Mouse (Mus musculus) heart, postnatal 0 days (tissue): ENCODE measurements around the gene Sla2. TPM values are rescaled to one million over a fixed set of nuclear protein-coding genes. Genes with fewer than 3 reads are reported as not detected.
"Not testable (repeated sequence)": the region's sequence is repeated elsewhere in the genome, so short reads cannot be mapped to it uniquely, and the experiment has no call there.

Experiments
- ATAC-seq: fragments of 200-750 bp; cut with Nextera tagmentation; 2 replicates; pipeline ENCODE4 v1.8.0; 2017; ENCODE audit warnings: low read depth, moderate number of reproducible peaks, moderate library complexity; ENCODE audit not compliant: insufficient read depth
- DNase-seq: peaks from one replicate; pipeline ENCODE4 v3.0.0-alpha.2; 2016; ENCODE audit warnings: low spot score
- H3K27ac ChIP-seq: fragments of 300-500 bp; sonication (generic); 2 replicates; pipeline ENCODE4 v1.5.1; 2014; ENCODE audit warnings: low read depth, mild to moderate bottlenecking
- H3K27me3 ChIP-seq: fragments of 300-500 bp; sonication (generic); 2 replicates; pipeline ENCODE4 v1.6.1; 2014; ENCODE audit warnings: low read length, mixed read lengths; ENCODE audit not compliant: control insufficient read depth, insufficient read depth
- H3K36me3 ChIP-seq: fragments of 300-500 bp; sonication (generic); replicated peaks from 2 replicates; pipeline ENCODE4 v1.6.1; 2014; ENCODE audit warnings: low read length, mixed read lengths; ENCODE audit not compliant: control insufficient read depth, insufficient read depth
- H3K4me1 ChIP-seq: fragments of 300-500 bp; sonication (generic); 2 replicates; pipeline ENCODE4 v1.6.1; 2014; ENCODE audit warnings: antibody characterized with exemption; ENCODE audit not compliant: control insufficient read depth, insufficient read depth
- H3K4me2 ChIP-seq: fragments of 300-500 bp; sonication (generic); 2 replicates; pipeline ENCODE4 v1.6.1; 2014; ENCODE audit warnings: low read depth, mild to moderate bottlenecking, low read length, moderate library complexity
- H3K4me3 ChIP-seq: fragments of 300-500 bp; sonication (generic); 2 replicates; pipeline ENCODE4 v1.5.1; 2014; ENCODE audit warnings: low read depth, low read length
- H3K9ac ChIP-seq: fragments of 300-500 bp; sonication (generic); replicated peaks from 2 replicates; pipeline ENCODE4 v1.6.1; 2014; ENCODE audit warnings: low read depth, low read length, mixed read lengths
- H3K9me3 ChIP-seq: fragments of 300-500 bp; sonication (generic); replicated peaks from 2 replicates; pipeline ENCODE4 v1.6.1; 2016; ENCODE audit warnings: low read length; ENCODE audit not compliant: control insufficient read depth
- CTCF ChIP-seq: IDR thresholded peaks from 2 replicates; pipeline ENCODE4 v1.5.1; 2016; ENCODE audit warnings: antibody characterized with exemption, control low read depth, low read depth
- EP300 ChIP-seq: IDR thresholded peaks from 2 replicates; pipeline ENCODE4 v1.6.1; 2016; ENCODE audit warnings: antibody characterized with exemption, low read depth
- WGBS: fragments of 180-500 bp; shearing (Covaris S2); extraction: QIAGEN DNeasy Blood & Tissue Kit; methylation state at CpG from one replicate; pipeline ENCODE4 v1.1.7; 2014; 5-methylcytosine and 5-hydroxymethylcytosine counted together
- polyA plus RNA-seq: library from polyadenylated mRNA; unstranded; fragments of >200 nt; fragmentation: Nextera tagmentation; extraction: Ambion mirVana; gene quantifications from 2 replicates; pipeline ENCODE4 v1.2.1, GENCODE M21; 2015
- total RNA-seq: library from RNA; depleted of rRNA; stranded (reverse); fragments of >200 nt; gene quantifications from 2 replicates; pipeline ENCODE4 v1.2.3, GENCODE M21; 2014; ENCODE audit warnings: low replicate concordance

Gene Sla2
- total and polyA plus RNA-seq, 2 experiments from 2014 or later, result 0.14 TPM; not detected in 1

DNA sequence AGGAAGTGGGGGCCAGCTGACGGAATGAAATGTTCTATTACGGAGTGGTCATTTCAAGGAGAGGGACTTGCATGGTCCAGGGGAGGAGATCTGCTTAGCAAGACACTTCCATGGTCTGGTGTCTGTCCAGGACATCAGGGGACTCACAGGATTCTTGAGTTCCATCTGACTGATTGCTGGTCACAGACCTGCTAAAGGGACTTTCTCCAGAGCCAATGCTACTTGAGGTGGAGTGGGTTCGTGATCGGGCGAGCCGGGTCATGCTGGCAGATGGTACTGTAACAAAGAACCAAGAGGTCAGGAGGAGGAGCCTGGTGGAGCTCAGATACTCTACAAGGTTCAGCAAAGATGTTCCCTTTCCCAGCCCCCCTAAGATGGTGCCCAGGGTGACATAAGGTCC lies 41.6 kb upstream of the Sla2 start:
- H3K4me1 ChIP-seq, result no peaks in the 10 kb centered on the region
- TF ChIP-seq CTCF, result no peak
- TF ChIP-seq EP300, result no peak
- DNase-seq, result no peak
- no peak overlapping the region for H3K9ac ChIP-seq
- no peaks in the 10 kb centered on the region for H3K9me3 ChIP-seq
- 92% methylated on average over 6 of the region's 6 CpGs for WGBS
- no peak overlapping the region for H3K4me3 ChIP-seq
- H3K36me3 ChIP-seq, result peaks cover 23% of the 10 kb centered on the region
- no peak overlapping the region for H3K4me2 ChIP-seq
- no peak for ATAC-seq
- no peaks in the 10 kb centered on the region for H3K27me3 ChIP-seq
- no peak overlapping the region for H3K27ac ChIP-seq

DNA sequence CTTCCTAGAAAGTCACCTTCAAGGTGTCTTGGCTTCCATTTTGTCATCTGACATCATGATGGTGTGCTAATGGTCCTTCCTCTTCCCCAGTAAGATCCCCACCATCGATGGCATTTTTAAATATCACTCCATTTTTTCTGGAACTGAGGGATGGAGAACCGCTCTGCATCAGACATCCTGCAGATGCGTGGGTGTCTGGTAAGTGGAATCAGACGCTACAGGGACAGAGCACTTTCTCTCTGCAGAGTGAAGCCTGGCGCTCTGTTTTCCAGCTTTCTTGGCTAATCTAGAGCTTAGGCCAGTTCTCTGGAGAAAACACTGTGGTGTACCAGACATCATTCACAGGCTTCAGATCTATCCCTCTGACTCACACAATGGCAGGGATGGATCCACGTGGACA lies 40.7 kb upstream of the Sla2 start:
- no peak overlapping the region for H3K27ac ChIP-seq
- TF ChIP-seq EP300 (no peak), CTCF (no peak)
- H3K4me3 ChIP-seq, result no peak overlapping the region
- 79% methylated on average over 6 of the region's 6 CpGs for WGBS
- H3K9ac ChIP-seq, result no peak overlapping the region
- no peaks in the 10 kb centered on the region for H3K4me1 ChIP-seq
- ATAC-seq, result no peak
- no peak for DNase-seq
- no peaks in the 10 kb centered on the region for H3K27me3 ChIP-seq
- peaks cover 23% of the 10 kb centered on the region for H3K36me3 ChIP-seq
- no peak overlapping the region for H3K4me2 ChIP-seq
- no peaks in the 10 kb centered on the region for H3K9me3 ChIP-seq

DNA sequence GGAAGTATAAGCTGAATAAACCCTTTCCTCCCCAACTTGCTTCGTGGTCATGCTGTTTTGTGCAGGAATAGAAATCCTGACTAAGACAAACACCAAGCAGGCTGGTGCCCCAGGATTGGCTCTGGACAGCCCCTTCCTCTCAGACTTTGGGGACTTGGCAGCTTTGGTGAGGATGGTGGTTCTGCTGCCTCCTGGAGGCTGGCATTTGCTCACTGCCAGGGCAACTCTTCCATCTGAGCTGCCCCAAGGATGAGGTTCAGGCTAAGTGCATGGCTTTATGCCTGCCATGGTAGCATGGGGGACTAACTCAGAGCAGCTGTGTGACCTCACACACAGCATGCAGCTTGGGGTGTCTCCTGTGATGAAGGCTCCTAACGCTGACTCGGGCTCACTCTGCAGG lies 38.6 kb upstream of the Sla2 start:
- H3K4me1 ChIP-seq, H3K4me2 ChIP-seq, H3K4me3 ChIP-seq, H3K27me3 ChIP-seq, H3K27ac ChIP-seq, ATAC-seq, H3K9me3 ChIP-seq, DNase-seq, H3K9ac ChIP-seq: not testable (repeated sequence)
- peaks cover 13% of the 10 kb centered on the region for H3K36me3 ChIP-seq
- WGBS, result 79% methylated on average over 3 of the region's 3 CpGs

DNA sequence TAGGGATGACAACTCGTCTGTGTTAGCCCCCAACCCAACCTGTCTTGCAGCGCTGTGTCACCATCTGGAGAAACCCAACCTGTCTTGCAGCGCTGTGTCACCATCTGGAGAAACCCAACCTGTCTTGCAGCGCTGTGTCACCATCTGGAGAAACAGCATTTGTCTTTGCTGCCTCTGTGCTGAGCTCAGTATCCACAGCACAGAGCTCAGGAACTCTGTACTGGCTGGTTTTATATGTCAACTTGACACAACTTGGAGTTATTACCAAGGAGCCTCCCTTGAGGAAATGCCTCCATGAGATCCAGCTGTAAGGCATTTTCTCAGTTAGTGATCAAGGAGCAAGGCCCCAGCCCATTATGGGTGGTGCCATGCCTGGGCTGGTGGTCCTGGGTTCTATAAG lies 38.1 kb upstream of the Sla2 start:
- ATAC-seq, H3K9me3 ChIP-seq, H3K9ac ChIP-seq, H3K27me3 ChIP-seq, H3K4me3 ChIP-seq, H3K4me2 ChIP-seq, H3K27ac ChIP-seq, H3K4me1 ChIP-seq, DNase-seq: not testable (repeated sequence)
- H3K36me3 ChIP-seq, result peaks cover 12% of the 10 kb centered on the region
- 89% methylated on average over 4 of the region's 4 CpGs for WGBS

DNA sequence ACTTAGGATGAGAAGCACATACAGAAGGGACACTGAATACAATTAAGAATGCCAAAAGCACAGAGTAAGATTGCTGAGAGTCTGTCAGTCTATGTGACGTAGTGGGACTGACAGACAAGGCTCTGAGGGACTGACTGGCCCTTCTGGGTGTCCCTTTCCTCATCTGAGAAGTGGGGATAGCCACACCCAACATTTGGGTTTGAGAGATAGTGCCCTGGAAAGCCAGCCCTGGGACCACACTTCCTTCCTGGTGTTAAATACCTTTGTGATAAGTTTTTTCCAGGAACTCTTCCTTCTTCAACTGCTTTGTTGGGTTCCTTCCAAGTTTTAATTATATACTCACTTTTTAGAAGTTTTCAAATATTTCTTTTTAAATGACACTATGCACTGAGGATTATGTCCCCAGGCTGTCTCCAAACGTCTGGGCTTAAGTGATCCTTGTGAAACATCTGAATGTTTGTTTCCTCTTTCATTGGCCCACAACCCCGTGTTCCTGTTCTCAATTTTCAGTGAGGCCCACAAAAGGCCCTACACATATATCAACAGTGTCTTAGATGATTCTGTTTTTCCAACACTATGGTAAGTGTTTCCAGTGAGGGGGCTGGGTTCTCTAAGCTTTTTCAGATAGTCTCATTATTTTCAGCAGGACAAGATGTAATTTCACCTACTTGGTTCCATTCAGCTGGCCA lies 37.4 kb upstream of the Sla2 start:
- no peak overlapping the region for H3K9ac ChIP-seq
- ATAC-seq (no peak), DNase-seq (peak; percentile 20)
- no peaks in the 10 kb centered on the region for H3K9me3 ChIP-seq
- H3K27me3 ChIP-seq, result no peaks in the 10 kb centered on the region
- no peak overlapping the region for H3K4me3 ChIP-seq
- H3K36me3 ChIP-seq, result peaks cover 9% of the 10 kb centered on the region
- H3K4me2 ChIP-seq, result no peak overlapping the region
- WGBS, result 43% methylated on average over 3 of the region's 3 CpGs
- no peak overlapping the region for H3K27ac ChIP-seq
- no peaks in the 10 kb centered on the region for H3K4me1 ChIP-seq
- no peak for TF ChIP-seq EP300
- TF ChIP-seq CTCF, result no peak

DNA sequence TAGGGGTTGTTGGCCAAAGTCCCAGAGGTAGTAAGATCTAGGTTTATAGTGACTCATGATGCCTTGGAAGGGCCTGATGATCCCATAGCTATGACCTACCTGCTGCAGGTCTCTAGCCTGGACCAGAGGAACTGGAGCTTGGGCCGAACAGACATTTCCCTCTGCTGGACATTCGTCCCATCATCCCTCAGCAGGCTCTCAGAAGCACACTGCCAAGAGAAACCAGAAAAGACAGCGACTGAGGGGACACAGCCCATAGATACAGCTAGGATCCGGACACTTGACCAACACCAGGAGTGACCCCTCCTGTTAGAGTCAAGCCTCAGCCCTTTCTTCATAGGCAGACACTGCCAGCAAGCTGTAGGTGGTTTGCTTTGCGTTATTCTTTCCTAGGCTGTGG lies 36.1 kb upstream of the Sla2 start:
- H3K9ac ChIP-seq, result no peak overlapping the region
- H3K36me3 ChIP-seq, result no peaks in the 10 kb centered on the region
- no peak overlapping the region for H3K27ac ChIP-seq
- H3K27me3 ChIP-seq, result no peaks in the 10 kb centered on the region
- DNase-seq (no peak), ATAC-seq (no peak)
- WGBS, result 70% methylated on average over 5 of the region's 5 CpGs
- H3K4me3 ChIP-seq, result no peak overlapping the region
- H3K4me1 ChIP-seq, result no peaks in the 10 kb centered on the region
- H3K4me2 ChIP-seq, result no peak overlapping the region
- H3K9me3 ChIP-seq, result no peaks in the 10 kb centered on the region
- TF ChIP-seq CTCF (no peak), EP300 (no peak)
